Mouse (Mus musculus) embryonic facial prominence, embryonic 15.5 days (tissue): ENCODE data around the gene Gcnt4. TPM values are rescaled to one million over a fixed set of nuclear protein-coding genes. Genes with fewer than 3 reads are reported as not detected.

Source experiments
- ATAC-seq: fragments of 200-750 bp; cut with Nextera tagmentation; 2 replicates; pipeline ENCODE4 v1.8.0; 2017; ENCODE audit warnings: low read depth, moderate TSS enrichment; ENCODE audit not compliant: insufficient number of reproducible peaks, low FRiP score, low TSS enrichment
- H3K27ac ChIP-seq: fragments of 300-500 bp; sonication (generic); replicated peaks from 2 replicates; pipeline ENCODE4 v1.5.1; 2015; ENCODE audit warnings: mild to moderate bottlenecking, inconsistent platforms
- H3K27me3 ChIP-seq: fragments of 300-500 bp; sonication (generic); 2 replicates; pipeline ENCODE4 v1.6.1; 2015; ENCODE audit warnings: inconsistent platforms
- H3K36me3 ChIP-seq: fragments of 300-500 bp; sonication (generic); 2 replicates; pipeline ENCODE4 v1.6.1; 2015; ENCODE audit warnings: mild to moderate bottlenecking, inconsistent platforms
- H3K4me1 ChIP-seq: fragments of 300-500 bp; sonication (generic); 2 replicates; pipeline ENCODE4 v1.6.1; 2015; ENCODE audit warnings: inconsistent platforms
- H3K4me2 ChIP-seq: fragments of 300-500 bp; sonication (generic); replicated peaks from 2 replicates; pipeline ENCODE4 v1.6.1; 2015; ENCODE audit warnings: mild to moderate bottlenecking, inconsistent platforms
- H3K4me3 ChIP-seq: fragments of 300-500 bp; sonication (generic); replicated peaks from 2 replicates; pipeline ENCODE4 v1.5.1; 2015; ENCODE audit warnings: mild to moderate bottlenecking, inconsistent platforms
- H3K9ac ChIP-seq: fragments of 300-500 bp; sonication (generic); 2 replicates; pipeline ENCODE4 v1.6.1; 2015; ENCODE audit warnings: inconsistent platforms
- H3K9me3 ChIP-seq: fragments of 300-500 bp; sonication (generic); replicated peaks from 2 replicates; pipeline ENCODE4 v1.6.1; 2016; ENCODE audit warnings: inconsistent platforms
- whole genome bisulfite sequencing: fragments of 180-500 bp; shearing (Covaris S2); methylation state at CpG from one replicate; pipeline ENCODE4 v1.1.7; 2015; 5-methylcytosine and 5-hydroxymethylcytosine counted together
- polyA plus RNA-seq: library from polyadenylated mRNA; unstranded; fragments of >200 nt; fragmentation: Nextera tagmentation; extraction: Ambion mirVana; gene quantifications from 2 replicates; pipeline ENCODE4 v1.2.1, GENCODE M21; 2015

The Gcnt4 gene
- polyA plus RNA-seq, 1 experiment from 2014 or later = 0.41 TPM

- WGBS = 79% methylated on average over 6 of the region's 6 CpGs
- no peak overlapping the region for H3K27ac ChIP-seq
- no peaks in the 10 kb centered on the region for H3K27me3 ChIP-seq
- no peak overlapping the region for H3K4me3 ChIP-seq
- H3K9ac ChIP-seq = no peak overlapping the region
- no peak overlapping the region for H3K4me2 ChIP-seq
- no peaks in the 10 kb centered on the region for H3K36me3 ChIP-seq
- ATAC-seq = no peak
- H3K9me3 ChIP-seq = no peaks in the 10 kb centered on the region
- H3K4me1 ChIP-seq = no peaks in the 10 kb centered on the region
Measured at GRCm38 (mm10) chr13:96976986-96977595, 52.6 kb downstream of the Gcnt4 start.

- H3K9ac ChIP-seq = no peak overlapping the region
- H3K4me1 ChIP-seq = no peaks in the 10 kb centered on the region
- no peak for ATAC-seq
- H3K27me3 ChIP-seq = no peaks in the 10 kb centered on the region; the same call in 1 of the 2 replicates
- no peak overlapping the region for H3K4me2 ChIP-seq
- no peak overlapping the region for H3K27ac ChIP-seq
- H3K9me3 ChIP-seq = no peaks in the 10 kb centered on the region
- H3K36me3 ChIP-seq = no peaks in the 10 kb centered on the region
- no peak overlapping the region for H3K4me3 ChIP-seq
Measured at GRCm38 (mm10) chr13:96980561-96980960, 56.1 kb downstream of the Gcnt4 start.

DNA sequence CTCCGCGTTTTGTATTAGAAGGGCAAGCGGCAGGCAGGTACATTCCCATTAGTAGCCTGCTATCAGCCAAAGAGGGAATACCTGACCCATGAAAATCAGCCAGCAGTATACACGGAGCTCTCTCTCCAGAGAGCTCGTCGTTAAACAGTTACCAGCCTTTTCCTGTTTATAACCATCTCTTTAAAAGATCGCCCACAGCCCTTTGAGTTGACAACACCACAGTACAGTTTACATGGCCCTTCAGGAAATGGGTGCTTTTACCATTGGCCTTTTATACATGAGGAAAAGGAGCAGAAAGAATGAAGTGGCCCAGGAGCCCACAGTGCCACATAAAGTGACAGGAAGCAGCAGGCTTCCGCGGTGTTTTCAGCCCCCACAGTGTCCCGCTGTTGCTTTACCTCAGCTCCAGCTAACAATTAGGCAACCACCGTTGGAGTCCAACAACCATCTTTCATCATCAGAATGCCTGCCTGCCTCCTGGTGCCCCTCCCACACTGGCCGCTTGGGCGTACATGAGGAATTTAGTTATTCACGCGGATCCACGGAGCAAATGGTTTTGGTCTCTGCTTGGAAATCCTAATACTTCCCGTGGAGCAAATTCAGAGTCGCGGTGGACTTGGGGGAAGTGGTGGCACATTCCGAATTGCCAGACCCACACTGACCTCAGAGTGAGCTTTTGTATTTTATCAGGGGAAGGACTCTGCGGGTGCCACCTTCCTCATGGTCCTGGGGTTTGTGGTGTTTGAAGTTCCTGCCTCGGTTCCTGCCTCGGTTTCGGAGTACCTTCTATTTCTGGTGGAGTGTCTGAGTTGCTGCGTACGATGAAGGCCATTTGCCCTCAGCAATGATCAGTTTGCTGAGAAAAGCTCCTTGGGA, 59.0 kb downstream of the Gcnt4 start:
- WGBS = 62% methylated on average over 26 of the region's 26 CpGs
- ATAC-seq = no peak
- Histone ChIP-seq H3K9ac (no peak overlapping the region), H3K4me3 (no peak overlapping the region), H3K4me1 (no peaks in the 10 kb centered on the region), H3K36me3 (no peaks in the 10 kb centered on the region), H3K9me3 (no peaks in the 10 kb centered on the region), H3K4me2 (no peak overlapping the region; the same call in 1 of the 2 replicates), H3K27me3 (no peaks in the 10 kb centered on the region; the same call in 1 of the 2 replicates), H3K27ac (no peak overlapping the region)

DNA sequence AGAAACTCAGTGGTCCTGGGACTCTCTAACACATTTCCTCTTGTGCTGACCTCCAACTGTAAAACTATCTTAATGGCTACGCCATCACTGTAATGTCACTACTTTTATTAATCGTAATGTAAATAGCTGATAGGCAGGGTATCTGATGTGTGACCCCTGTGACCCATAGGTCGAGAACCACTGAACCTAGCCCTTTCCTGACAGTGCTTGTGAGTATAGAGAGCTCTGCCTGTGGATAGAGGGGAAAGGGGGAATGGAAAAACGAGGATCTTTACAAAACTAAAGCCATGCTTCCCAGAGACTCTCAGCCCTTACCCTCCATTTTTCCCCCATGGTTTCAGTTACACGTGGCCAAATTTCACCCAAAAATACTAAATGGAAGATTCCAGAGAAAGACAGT, 60.2 kb downstream of the Gcnt4 start:
- no peak overlapping the region for H3K9ac ChIP-seq
- no peak for ATAC-seq
- no peaks in the 10 kb centered on the region; the same call in 1 of the 2 replicates for H3K27me3 ChIP-seq
- H3K9me3 ChIP-seq = no peaks in the 10 kb centered on the region
- no peak overlapping the region for H3K27ac ChIP-seq
- H3K4me3 ChIP-seq = no peak overlapping the region
- WGBS = 69% methylated on average over 5 of the region's 5 CpGs
- no peaks in the 10 kb centered on the region for H3K36me3 ChIP-seq
- H3K4me1 ChIP-seq = no peaks in the 10 kb centered on the region
- H3K4me2 ChIP-seq = no peak overlapping the region

DNA sequence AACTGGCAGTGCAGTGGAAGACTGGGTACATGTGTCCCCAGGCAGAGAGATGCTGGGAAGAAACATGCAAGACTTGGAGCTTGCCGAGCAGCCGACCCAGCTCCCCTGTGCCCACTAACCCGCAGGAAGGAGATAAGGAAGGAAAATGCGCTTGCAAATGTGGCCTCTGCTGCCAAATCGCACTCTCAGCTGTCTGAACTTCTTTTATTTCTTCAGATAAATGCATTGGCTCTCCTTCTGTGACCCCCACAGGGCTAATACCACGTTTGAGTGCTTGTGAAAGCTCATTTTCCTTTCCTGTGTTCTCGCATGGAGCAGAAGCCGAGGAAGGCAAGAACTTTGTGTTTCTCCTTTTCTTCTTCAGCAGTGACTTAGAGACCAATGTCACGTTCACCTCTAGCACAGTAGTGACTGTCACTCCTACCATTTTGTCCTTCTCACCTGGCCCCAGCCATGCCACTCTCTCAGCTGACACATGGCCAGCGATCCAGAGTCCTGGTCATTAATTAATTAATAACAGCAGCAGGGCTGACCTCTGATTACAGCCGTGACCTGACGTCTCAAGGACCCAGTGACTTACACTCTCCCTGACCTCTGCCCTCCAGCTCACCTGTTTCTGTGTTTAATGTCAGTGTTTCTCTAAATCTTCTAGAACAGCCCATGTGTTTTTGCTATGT, 61.2 kb downstream of the Gcnt4 start:
- Histone ChIP-seq H3K27me3 (no peaks in the 10 kb centered on the region; the same call in 1 of the 2 replicates), H3K4me1 (no peaks in the 10 kb centered on the region), H3K9ac (no peak overlapping the region), H3K27ac (no peak overlapping the region), H3K9me3 (no peaks in the 10 kb centered on the region), H3K36me3 (no peaks in the 10 kb centered on the region), H3K4me3 (no peak overlapping the region), H3K4me2 (no peak overlapping the region)
- 52% methylated on average over 12 of the region's 12 CpGs for WGBS
- no peak for ATAC-seq

DNA sequence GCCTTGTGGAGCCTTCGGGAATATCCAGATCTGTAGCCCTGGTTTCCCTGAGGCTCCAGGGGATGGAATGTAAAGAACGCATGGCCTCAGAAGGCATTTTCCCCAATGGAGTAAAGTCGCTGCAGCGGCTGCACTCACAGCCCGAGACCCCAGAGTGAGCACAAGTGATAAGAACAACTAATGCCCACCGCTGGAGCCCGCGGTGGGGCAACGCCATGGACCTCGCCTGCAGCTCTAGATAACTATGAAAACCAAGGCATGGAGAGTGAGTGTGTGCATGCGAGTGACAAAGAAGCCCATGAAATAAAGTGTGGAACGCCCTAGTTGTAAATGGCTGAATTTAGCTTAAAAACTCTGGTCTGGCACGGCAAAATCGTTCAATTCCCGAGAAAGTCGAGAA, 64.6 kb downstream of the Gcnt4 start:
- no peaks in the 10 kb centered on the region for H3K4me1 ChIP-seq
- 94% methylated on average over 16 of the region's 16 CpGs for WGBS
- ATAC-seq = no peak

GRCm38 (mm10) chr13:96990045-96990444, 65.6 kb downstream of the Gcnt4 start:
- Histone ChIP-seq H3K4me1 (no peaks in the 10 kb centered on the region), H3K36me3 (no peaks in the 10 kb centered on the region), H3K27me3 (no peaks in the 10 kb centered on the region; the same call in 1 of the 2 replicates), H3K9me3 (no peaks in the 10 kb centered on the region), H3K4me3 (no peak overlapping the region), H3K27ac (no peak overlapping the region), H3K9ac (no peak overlapping the region), H3K4me2 (no peak overlapping the region)
- 93% methylated on average over 3 of the region's 3 CpGs for WGBS
- no peak for ATAC-seq

More for the DNA sequence above, 64.6 kb downstream of the Gcnt4 start:
- no peaks in the 10 kb centered on the region; the same call in 1 of the 2 replicates for H3K27me3 ChIP-seq
- H3K9ac ChIP-seq = no peak overlapping the region
- no peak overlapping the region for H3K4me2 ChIP-seq
- H3K36me3 ChIP-seq = no peaks in the 10 kb centered on the region
- no peak overlapping the region for H3K27ac ChIP-seq
- H3K9me3 ChIP-seq = no peaks in the 10 kb centered on the region
- no peak overlapping the region for H3K4me3 ChIP-seq

GRCm38 (mm10) chr13:96990561-96991265, 66.2 kb downstream of the Gcnt4 start:
- H3K9ac ChIP-seq = no peak overlapping the region
- ATAC-seq = no peak
- no peaks in the 10 kb centered on the region for H3K36me3 ChIP-seq
- no peaks in the 10 kb centered on the region for H3K27me3 ChIP-seq
- no peak overlapping the region for H3K4me2 ChIP-seq
- 66% methylated on average over 14 of the region's 14 CpGs for WGBS
- no peak overlapping the region for H3K4me3 ChIP-seq
- no peak overlapping the region for H3K27ac ChIP-seq
- no peaks in the 10 kb centered on the region for H3K9me3 ChIP-seq
- no peaks in the 10 kb centered on the region for H3K4me1 ChIP-seq

DNA sequence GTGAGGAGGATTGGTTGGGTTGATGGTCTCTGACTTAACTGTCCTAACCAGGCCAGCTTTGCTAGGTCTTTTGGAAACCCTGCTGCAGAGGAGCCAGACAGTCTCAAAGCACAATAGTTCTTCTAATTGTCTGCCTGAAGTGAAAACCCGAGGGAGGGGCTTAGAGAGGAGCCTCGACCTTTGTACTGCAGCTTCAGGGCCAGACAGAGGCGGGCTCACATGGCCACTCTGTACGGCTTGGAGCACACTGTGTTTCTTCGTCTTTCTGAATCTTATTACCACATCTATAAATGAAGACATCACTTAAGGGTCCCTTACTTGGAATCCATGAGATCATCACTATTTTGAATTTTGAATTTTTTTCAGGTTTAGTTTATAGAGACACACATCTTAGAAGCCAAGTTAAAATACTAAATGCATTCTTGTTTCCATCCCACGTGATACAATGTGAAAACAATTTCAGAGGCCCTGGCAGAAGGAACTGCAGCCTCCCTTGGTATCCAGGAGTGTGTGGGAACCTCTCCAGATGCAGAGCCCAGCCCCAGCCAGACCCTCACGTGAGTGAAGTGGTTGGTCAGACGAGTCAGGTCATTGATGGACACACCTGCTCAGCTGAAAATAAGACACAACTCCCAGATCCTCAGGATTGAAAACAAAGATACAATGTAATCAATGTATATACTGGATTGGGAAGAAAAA, 69.0 kb downstream of the Gcnt4 start:
- Histone ChIP-seq H3K36me3 (no peaks in the 10 kb centered on the region), H3K4me3 (no peak overlapping the region), H3K9me3 (no peaks in the 10 kb centered on the region), H3K27me3 (no peaks in the 10 kb centered on the region), H3K4me2 (no peak overlapping the region), H3K9ac (no peak overlapping the region), H3K27ac (no peak overlapping the region), H3K4me1 (no peaks in the 10 kb centered on the region)
- 31% methylated on average over 8 of the region's 8 CpGs for WGBS
- no peak for ATAC-seq

DNA sequence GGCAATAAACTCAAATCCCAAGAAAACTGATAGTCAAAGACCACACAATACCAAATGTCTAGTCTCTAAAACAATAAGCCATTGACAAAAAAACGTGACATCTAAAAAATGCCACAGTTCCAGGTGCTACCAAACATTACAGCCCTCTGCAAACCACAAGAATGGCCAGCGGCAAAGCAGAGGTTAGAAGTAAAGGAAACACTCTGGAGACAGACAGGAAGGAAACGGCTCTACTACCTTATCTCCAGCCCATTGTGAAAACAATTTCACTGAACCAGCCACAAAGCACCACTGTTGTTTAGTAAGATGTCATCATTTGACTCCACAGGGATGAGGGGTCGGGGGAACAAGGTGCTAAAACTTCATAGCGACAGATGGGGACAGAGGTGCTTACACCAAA, 70.8 kb downstream of the Gcnt4 start:
- WGBS = 63% methylated on average over 5 of the region's 5 CpGs
- no peak overlapping the region for H3K4me3 ChIP-seq
- ATAC-seq = no peak
- H3K27ac ChIP-seq = no peak overlapping the region
- H3K9me3 ChIP-seq = no peaks in the 10 kb centered on the region
- no peaks in the 10 kb centered on the region for H3K36me3 ChIP-seq
- H3K4me1 ChIP-seq = no peaks in the 10 kb centered on the region
- no peak overlapping the region for H3K4me2 ChIP-seq
- H3K9ac ChIP-seq = no peak overlapping the region
- no peaks in the 10 kb centered on the region for H3K27me3 ChIP-seq
